Mouse (Mus musculus): ENCODE data around the gene 4930518I15Rik. TPM values are rescaled to one million over a fixed set of nuclear protein-coding genes. Genes with fewer than 3 reads are reported as not detected.
"Not testable (repeated sequence)": the region's sequence is repeated elsewhere in the genome, so short reads cannot be mapped to it uniquely, and the experiment has no call there.

Gene 4930518I15Rik
- total RNA-seq, 4 experiments from 2014 or later = 2.4 to 3.6 (median 2.8) TPM

- DNase-seq (ENCODE audit: low spot score in 2 of 2) = no peak
These were observed 21.8 kb upstream of the 4930518I15Rik start for GRCm38 (mm10) chr2:156879541-156879940.

GRCm38 (mm10) chr2:156877726-156878125 lies 20.0 kb upstream of the 4930518I15Rik start:
- DNase-seq (ENCODE audit: low spot score in 2 of 2) = no peak

- DNase-seq (ENCODE audit: low spot score in 2 of 2) = no peak
These were observed 17.2 kb upstream of the 4930518I15Rik start for GRCm38 (mm10) chr2:156874760-156875510.

GRCm38 (mm10) chr2:156874047-156874759 lies 16.5 kb upstream of the 4930518I15Rik start:
- no peak for DNase-seq (ENCODE audit: low spot score in 2 of 2)

- peak in 1 of 2 experiments; percentile 29 for DNase-seq (ENCODE audit: low spot score in 2 of 2)
These were observed 15.9 kb upstream of the 4930518I15Rik start for GRCm38 (mm10) chr2:156873629-156874028.

- DNase-seq (ENCODE audit: low spot score in 2 of 2) = no peak
These were observed 12.8 kb upstream of the 4930518I15Rik start for GRCm38 (mm10) chr2:156870519-156870918.

GRCm38 (mm10) chr2:156869554-156869953 lies 11.8 kb upstream of the 4930518I15Rik start:
- no peak for DNase-seq (ENCODE audit: low spot score in 2 of 2)

GRCm38 (mm10) chr2:156868994-156869393 lies 11.2 kb upstream of the 4930518I15Rik start:
- no peak for DNase-seq (ENCODE audit: low spot score in 2 of 2)

GRCm38 (mm10) chr2:156864481-156864880 lies 6.7 kb upstream of the 4930518I15Rik start:
- no peak for DNase-seq (ENCODE audit: low spot score in 2 of 2)

GRCm38 (mm10) chr2:156863487-156864160 lies 5.9 kb upstream of the 4930518I15Rik start:
- no peak for DNase-seq (ENCODE audit: low spot score in 2 of 2)

GRCm38 (mm10) chr2:156862772-156863486 lies 5.2 kb upstream of the 4930518I15Rik start, which contains the start of gene Rab5if:
Gene Rab5if, plus strand, starts transcription at chr2:156863128.
- DNase-seq (ENCODE audit: low spot score in 2 of 2) = peak; percentile 95 to 96

GRCm38 (mm10) chr2:156862041-156862717 lies 4.4 kb upstream of the 4930518I15Rik start:
- no peak for DNase-seq (ENCODE audit: low spot score in 2 of 2)

GRCm38 (mm10) chr2:156858671-156859070 lies 925 bp upstream of the 4930518I15Rik start:
- DNase-seq (ENCODE audit: low spot score in 2 of 2) = no peak

GRCm38 (mm10) chr2:156857385-156857791 lies 358 bp downstream of the 4930518I15Rik start:
- DNase-seq (ENCODE audit: low spot score in 2 of 2) = no peak

GRCm38 (mm10) chr2:156856311-156856710 lies 1.4 kb downstream of the 4930518I15Rik start:
- no peak for DNase-seq (ENCODE audit: low spot score in 2 of 2)

GRCm38 (mm10) chr2:156853999-156854771 lies 3.6 kb downstream of the 4930518I15Rik start:
- DNase-seq (ENCODE audit: low spot score in 2 of 2) = not testable (repeated sequence)

- not testable (repeated sequence) for DNase-seq (ENCODE audit: low spot score in 2 of 2)
These were observed 4.2 kb downstream of the 4930518I15Rik start for GRCm38 (mm10) chr2:156853584-156853983.

GRCm38 (mm10) chr2:156850505-156850904 lies 7.2 kb downstream of the 4930518I15Rik start:
- DNase-seq (ENCODE audit: low spot score in 2 of 2) = no peak

GRCm38 (mm10) chr2:156848526-156849182 lies 9.1 kb downstream of the 4930518I15Rik start:
- no peak for DNase-seq (ENCODE audit: low spot score in 2 of 2)
